Mouse (Mus musculus) testis, adult 2 months (tissue): ENCODE data around the gene Pde2a.

Experiments
- CTCF ChIP-seq: fragments of 200-500 bp; IDR thresholded peaks from 2 replicates; pipeline ENCODE4 v1.5.1; 2012; ENCODE audit warnings: low read depth, mild to moderate bottlenecking, inconsistent platforms, low read length, moderate library complexity; ENCODE audit not compliant: control insufficient read depth, insufficient read depth, insufficient replicate concordance
- POLR2A ChIP-seq: fragments of 200-500 bp; IDR thresholded peaks from 2 replicates; pipeline ENCODE4 v1.6.1; 2012; ENCODE audit warnings: low read depth, mild to moderate bottlenecking, inconsistent platforms, low read length, moderate library complexity; ENCODE audit not compliant: control insufficient read depth

DNA sequence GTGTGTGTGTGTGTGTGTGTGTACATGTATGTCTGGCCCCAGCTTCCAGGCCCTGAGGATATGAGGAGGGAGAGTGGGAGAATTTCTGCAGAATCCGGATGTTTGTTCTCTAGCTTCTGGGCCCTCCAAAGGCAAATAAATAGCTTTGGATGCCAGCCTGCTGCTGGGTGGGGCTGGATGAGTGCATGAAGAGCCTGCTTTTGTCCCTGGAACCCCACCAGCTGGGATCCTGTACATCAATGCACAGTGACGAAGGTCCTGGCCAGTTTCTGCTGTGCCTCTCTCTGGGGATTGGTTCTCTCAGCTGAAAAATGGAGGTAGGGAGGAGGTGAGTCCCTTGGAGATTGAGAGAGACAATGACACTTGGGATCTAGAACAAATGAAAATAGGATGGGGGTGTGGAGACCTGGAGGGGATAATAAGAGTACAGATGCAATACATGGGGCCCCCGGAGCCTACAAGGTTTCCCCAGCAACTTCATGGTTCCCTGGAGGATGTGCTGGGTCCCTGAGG, 50.5 kb downstream of the Pde2a start:
- TF ChIP-seq CTCF: no peak
- no peak for TF ChIP-seq POLR2A
